Comparison of ENCODE assay signal across 25 mouse cellular contexts in the genomic region with DNA sequence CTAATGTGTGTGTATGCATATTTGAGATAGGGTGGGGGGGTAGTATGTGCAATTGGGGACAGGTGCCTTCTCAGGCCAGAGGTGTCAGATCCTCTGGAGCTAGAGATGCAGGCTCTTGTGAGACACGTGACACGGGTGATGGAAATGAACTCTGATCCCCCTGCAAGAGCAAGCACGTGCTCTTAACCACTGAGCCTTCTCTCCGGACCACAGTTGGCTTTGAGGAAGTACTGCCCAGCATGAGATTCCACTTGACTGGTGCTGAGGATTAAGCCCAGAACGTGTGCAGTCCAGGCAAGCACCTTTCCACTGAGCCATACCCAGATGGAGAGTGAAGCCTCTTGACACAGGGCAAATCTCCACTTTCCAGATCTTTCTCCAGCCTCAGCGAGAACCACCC. TPM values are rescaled to one million over a fixed set of nuclear protein-coding genes. Genes with fewer than 3 reads are reported as not detected.
"Had no signal": no experiment of that assay in that cellular context is flagged by ENCODE, and none has a peak within 500 bp of the region (broad histone marks: within the 10 kb centered on the region; RNA-seq: fewer than 3 reads in every experiment).

No protein-coding gene starts in this region.

RNA-seq across cellular contexts. Expression of a gene that starts 1.1 kb away (rescaled TPM):
- total RNA-seq: gastrocnemius, adult 18-20 months; gastrocnemius, adult 8-10 months; gastrocnemius, postnatal 14 days; gastrocnemius, postnatal 36 days; heart, postnatal 14 days; heart, postnatal 36 days; layer of hippocampus, adult 2 months; layer of hippocampus, postnatal 10 days; layer of hippocampus, postnatal 25 days; left cerebral cortex, adult 2 months; left cerebral cortex, postnatal 14 days; left cerebral cortex, postnatal 36 days had no signal
- polyA plus RNA-seq: heart, embryonic 11.5 days; heart, embryonic 13.5 days; heart, embryonic 15.5 days; heart, postnatal 0 days; hindbrain, embryonic 10.5 days; hindbrain, embryonic 12.5 days; hindbrain, embryonic 14.5 days; hindbrain, embryonic 16.5 days; kidney, embryonic 14.5 days; kidney, embryonic 16.5 days; limb, embryonic 10.5 days; limb, embryonic 12.5 days; limb, embryonic 14.5 days had no signal
